Mouse (Mus musculus) limb, embryonic 14.5 days (tissue): ENCODE data around the gene Tmem208. TPM values are rescaled to one million over a fixed set of nuclear protein-coding genes. Genes with fewer than 3 reads are reported as not detected.

Experiments used
- ATAC-seq: fragments of 200-750 bp; cut with Nextera tagmentation; 2 replicates; pipeline ENCODE4 v1.8.0; 2017; ENCODE audit warnings: low read depth, moderate number of reproducible peaks, moderate TSS enrichment; ENCODE audit not compliant: low FRiP score
- DNase-seq: peaks from one replicate; pipeline ENCODE4 v3.0.0-alpha.2; 2015; ENCODE audit warnings: low spot score
- H3K27ac ChIP-seq: fragments of 300-500 bp; sonication (generic); replicated peaks from 2 replicates; pipeline ENCODE4 v1.5.1; 2014; ENCODE audit warnings: low read depth, mild to moderate bottlenecking, low read length, moderate library complexity, mixed read lengths
- H3K27me3 ChIP-seq: fragments of 300-500 bp; sonication (generic); 2 replicates; pipeline ENCODE4 v1.6.1; 2014; ENCODE audit warnings: low read length, mixed read lengths; ENCODE audit not compliant: control insufficient read depth, insufficient read depth
- H3K36me3 ChIP-seq: fragments of 300-500 bp; sonication (generic); 2 replicates; pipeline ENCODE4 v1.6.1; 2014; ENCODE audit warnings: mild to moderate bottlenecking, low read length, moderate library complexity, mixed read lengths; ENCODE audit not compliant: control insufficient read depth, insufficient read depth
- H3K4me1 ChIP-seq: fragments of 300-500 bp; sonication (generic); 2 replicates; pipeline ENCODE4 v1.6.1; 2014; ENCODE audit warnings: antibody characterized with exemption, low read length, mixed read lengths; ENCODE audit not compliant: control insufficient read depth, insufficient read depth
- H3K4me2 ChIP-seq: fragments of 300-500 bp; sonication (generic); replicated peaks from 2 replicates; pipeline ENCODE4 v1.6.1; 2014; ENCODE audit warnings: low read depth, mild to moderate bottlenecking, low read length, moderate library complexity; ENCODE audit not compliant: severe bottlenecking
- H3K4me3 ChIP-seq: fragments of 300-500 bp; sonication (generic); replicated peaks from 2 replicates; pipeline ENCODE4 v1.5.1; 2014; ENCODE audit warnings: low read length
- H3K9ac ChIP-seq: fragments of 300-500 bp; sonication (generic); 2 replicates; pipeline ENCODE4 v1.6.1; 2014; ENCODE audit warnings: mild to moderate bottlenecking, low read depth, low read length, moderate library complexity; ENCODE audit not compliant: severe bottlenecking
- H3K9me3 ChIP-seq: fragments of 300-500 bp; sonication (generic); 2 replicates; pipeline ENCODE4 v1.6.1; 2016; ENCODE audit warnings: low read length; ENCODE audit not compliant: control insufficient read depth
- POLR2A ChIP-seq: fragments of 200-500 bp; IDR thresholded peaks from 2 replicates; pipeline ENCODE4 v1.8.0; 2012; ENCODE audit warnings: inconsistent platforms, mild to moderate bottlenecking, moderate library complexity, borderline replicate concordance; ENCODE audit not compliant: insufficient read depth, insufficient read length; ENCODE audit errors: extremely low read depth
- WGBS: fragments of 180-500 bp; shearing (Covaris S2); extraction: QIAGEN DNeasy Blood & Tissue Kit; methylation state at CpG from one replicate; pipeline ENCODE4 v1.1.7; 2014; 5-methylcytosine and 5-hydroxymethylcytosine counted together
- polyA plus RNA-seq, 2 experiments: library from polyadenylated mRNA; depleted of rRNA in 1 of 2; stranded (reverse) in 1 of 2; unstranded in 1 of 2; fragments of >200 nt; fragmentation: Nextera tagmentation in 1 of 2; extraction: Ambion mirVana in 1 of 2; gene quantifications; 2 replicates each; pipeline versions ENCODE4 v1.2.1 to v1.2.3; 2012 to 2014

The Tmem208 gene
- polyA plus RNA-seq, 2 experiments = 126 to 135 TPM

DNA sequence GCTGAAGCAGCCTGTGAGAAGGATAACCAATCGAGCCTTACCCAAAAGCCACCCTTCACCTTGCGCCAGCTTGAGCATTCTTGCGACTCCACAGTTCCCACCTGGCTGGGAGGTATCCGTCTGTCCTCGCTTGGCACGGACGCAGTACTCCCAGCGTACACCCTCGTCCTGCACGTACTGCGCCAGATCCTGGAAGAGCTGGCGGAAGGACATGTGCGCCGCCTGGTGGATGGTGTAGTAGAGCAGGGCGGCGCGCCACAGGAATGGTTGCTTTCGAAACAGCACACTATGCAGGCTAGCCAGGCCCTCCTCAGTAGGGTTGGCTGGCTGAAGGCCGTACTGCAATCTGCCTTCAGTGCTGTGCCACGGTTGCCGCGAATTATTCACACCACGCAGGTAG, 43.1 kb upstream of the Tmem208 start:
- Histone ChIP-seq H3K36me3 (peaks cover 15% of the 10 kb centered on the region), H3K4me3 (no peak overlapping the region), H3K9ac (no peak overlapping the region), H3K4me1 (peaks cover 7% of the 10 kb centered on the region; the same call in 1 of the 2 replicates), H3K27me3 (peaks cover 20% of the 10 kb centered on the region), H3K4me2 (no peak overlapping the region), H3K27ac (no peak overlapping the region), H3K9me3 (no peaks in the 10 kb centered on the region)
- TF ChIP-seq POLR2A = no peak
- DNase-seq (no peak), ATAC-seq (peak; percentile 24; the same call in 1 of the 2 replicates)
- 23% methylated on average over 23 of the region's 23 CpGs for WGBS

- 42% methylated on average over 12 of the region's 12 CpGs for WGBS
- Histone ChIP-seq H3K27me3 (peaks cover 8% of the 10 kb centered on the region), H3K9ac (no peak overlapping the region), H3K36me3 (peaks cover 15% of the 10 kb centered on the region), H3K9me3 (no peaks in the 10 kb centered on the region), H3K4me2 (no peak overlapping the region), H3K27ac (no peak overlapping the region), H3K4me1 (peaks cover 15% of the 10 kb centered on the region), H3K4me3 (no peak overlapping the region)
- no peak for TF ChIP-seq POLR2A
- no peak for DNase-seq
- ATAC-seq = no peak
Measured at GRCm38 (mm10) chr8:105285514-105285913, 40.6 kb upstream of the Tmem208 start.

DNA sequence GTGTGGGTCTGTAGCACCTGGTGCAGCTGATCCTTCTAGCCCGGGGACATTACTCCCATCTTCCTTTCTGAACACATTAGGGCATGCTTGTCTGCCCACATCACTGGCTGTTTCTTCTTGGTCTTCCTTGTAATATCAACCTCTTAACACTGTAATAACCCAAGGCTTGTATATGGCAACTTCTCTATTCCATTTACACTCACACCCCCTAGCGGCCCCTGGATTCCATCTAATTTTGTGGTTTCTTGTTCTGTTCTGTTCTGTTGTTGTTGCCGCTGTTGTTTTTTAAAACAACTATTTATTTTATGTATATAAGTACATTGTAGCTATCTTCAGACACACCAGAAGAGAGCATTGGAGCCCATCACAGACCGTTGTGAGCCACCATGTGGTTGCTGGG, 39.2 kb upstream of the Tmem208 start:
- Histone ChIP-seq H3K9ac (no peak overlapping the region), H3K4me1 (peaks cover 18% of the 10 kb centered on the region), H3K4me3 (no peak overlapping the region), H3K36me3 (peaks cover 10% of the 10 kb centered on the region), H3K4me2 (no peak overlapping the region), H3K9me3 (no peaks in the 10 kb centered on the region), H3K27ac (no peak overlapping the region), H3K27me3 (peaks cover 12% of the 10 kb centered on the region)
- TF ChIP-seq POLR2A = no peak
- DNase-seq (no peak), ATAC-seq (no peak)
- WGBS = 83% methylated on average over 4 of the region's 4 CpGs

GRCm38 (mm10) chr8:105288231-105288630, 37.9 kb upstream of the Tmem208 start:
- Histone ChIP-seq H3K36me3 (peaks cover 8% of the 10 kb centered on the region), H3K9ac (no peak overlapping the region), H3K4me1 (peaks cover 18% of the 10 kb centered on the region), H3K4me2 (peak overlapping the region; percentile 62), H3K27me3 (peaks cover 12% of the 10 kb centered on the region), H3K4me3 (no peak overlapping the region), H3K9me3 (no peaks in the 10 kb centered on the region), H3K27ac (no peak overlapping the region)
- 90% methylated on average over 5 of the region's 5 CpGs for WGBS
- no peak for TF ChIP-seq POLR2A
- ATAC-seq = no peak
- DNase-seq = no peak

DNA sequence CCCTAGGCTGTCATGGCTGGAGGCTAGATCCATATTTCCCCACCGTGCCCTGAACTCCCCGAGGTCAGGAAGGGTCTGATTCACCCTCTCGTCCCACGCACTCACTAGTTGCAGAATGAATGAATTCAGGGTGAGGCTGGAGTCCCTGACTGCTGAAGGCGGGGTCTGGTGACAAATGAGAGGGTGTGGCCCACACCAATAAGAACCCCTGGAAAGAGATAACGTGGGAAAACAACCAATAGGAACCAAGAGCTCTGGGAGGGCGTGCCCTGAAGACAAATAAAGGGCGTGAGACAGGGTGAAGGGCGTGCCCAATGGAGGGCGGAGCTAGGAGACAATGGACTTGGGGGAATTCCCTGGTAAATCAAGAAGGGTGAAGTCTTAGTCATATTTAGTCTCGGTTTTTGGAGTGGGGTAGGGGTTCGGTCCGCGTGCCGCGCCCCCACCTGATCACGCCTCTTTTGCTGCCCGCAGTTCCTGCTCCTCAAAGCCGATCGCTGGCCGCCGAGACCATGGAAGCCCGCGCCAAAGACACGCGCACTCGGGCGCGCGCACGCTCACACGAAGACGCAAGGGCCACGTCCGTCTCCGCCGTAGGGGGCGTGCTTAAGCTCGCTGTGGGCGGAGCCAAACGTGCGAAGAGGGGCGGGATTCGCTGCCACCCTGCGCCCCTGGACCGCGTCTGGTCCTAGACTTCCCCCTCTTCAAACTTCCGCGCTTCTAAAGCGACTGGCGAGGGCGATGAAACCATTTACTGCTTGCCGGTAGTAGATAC, 37.0 kb upstream of the Tmem208 start:
- WGBS = under 1% methylated on average over 53 of the region's 53 CpGs
- peak; percentile 88 for TF ChIP-seq POLR2A
- H3K27ac ChIP-seq = peak overlapping the region; percentile 39
- peaks cover 12% of the 10 kb centered on the region for H3K27me3 ChIP-seq
- peak overlapping the region; percentile 52 for H3K9ac ChIP-seq
- H3K9me3 ChIP-seq = no peaks in the 10 kb centered on the region
- DNase-seq (peak; percentile 94), ATAC-seq (peak; percentile 93)
- peaks cover 18% of the 10 kb centered on the region for H3K4me1 ChIP-seq
- H3K4me2 ChIP-seq = peak overlapping the region; percentile 62
- H3K36me3 ChIP-seq = peaks cover 6% of the 10 kb centered on the region
- H3K4me3 ChIP-seq = peak overlapping the region; percentile 47
